Mouse (Mus musculus): Measurements from ENCODE around the gene Sv2a. TPM values are rescaled to one million over a fixed set of nuclear protein-coding genes. Genes with fewer than 3 reads are reported as not detected.
"Not testable (repeated sequence)": the region's sequence is repeated elsewhere in the genome, so short reads cannot be mapped to it uniquely, and the experiment has no call there.

The Sv2a gene
- polyA plus RNA-seq, 1 experiment from 2014 or later: 4.4 TPM

- 1% methylated on average over 10 of the region's 68 CpGs for WGBS
- peak; percentile 93 for ATAC-seq (ENCODE audit: borderline replicate concordance, extremely low read depth, low FRiP score, low TSS enrichment)
- Histone ChIP-seq H3K4me2 (peak within 1 kb of the TSS; percentile 66), H3K4me3 (peak within 1 kb of the TSS; percentile 41), H3K4me1 (peaks cover 40% of the 10 kb centered on the region), H3K9ac (peak within 1 kb of the TSS; percentile 51), H3K27ac (peak within 1 kb of the TSS; percentile 86)
- H3K36me3 ChIP-seq, H3K9me3 ChIP-seq, H3K27me3 ChIP-seq: not testable (repeated sequence)
Observed at GRCm38 (mm10) chr3:96238954-96239793, 58.2 kb downstream of the Sv2a start, which contains the start of gene Hist2h3c2. Gene Hist2h3c2, minus strand, starts transcription at chr3:96239127.

GRCm38 (mm10) chr3:96239949-96240798 is 59.2 kb downstream of the Sv2a start, which contains the start of gene Hist2h2aa2:
Gene Hist2h2aa2, minus strand, starts transcription at chr3:96240276.
- peak; percentile 87 for ATAC-seq (ENCODE audit: borderline replicate concordance, extremely low read depth, low FRiP score, low TSS enrichment)
- H3K27me3 ChIP-seq, H3K36me3 ChIP-seq, H3K9me3 ChIP-seq: not testable (repeated sequence)
- peak within 1 kb of the TSS; percentile 34 for H3K4me3 ChIP-seq
- H3K9ac ChIP-seq: peak within 1 kb of the TSS; percentile 32
- peaks cover 46% of the 10 kb centered on the region for H3K4me1 ChIP-seq
- H3K4me2 ChIP-seq: peak within 1 kb of the TSS; percentile 41
- H3K27ac ChIP-seq: peak within 1 kb of the TSS; percentile 87
- WGBS: 2% methylated on average over 26 of the region's 85 CpGs

GRCm38 (mm10) chr3:96240799-96241197 is 59.8 kb downstream of the Sv2a start:
- peak overlapping the region; percentile 32 for H3K9ac ChIP-seq
- H3K27ac ChIP-seq: peak overlapping the region; percentile 87
- peaks cover 46% of the 10 kb centered on the region for H3K4me1 ChIP-seq
- peak overlapping the region; percentile 12; the same call in 1 of the 2 replicates for H3K4me3 ChIP-seq
- no peaks in the 10 kb centered on the region for H3K27me3 ChIP-seq
- 71% methylated on average over 9 of the region's 9 CpGs for WGBS
- peak overlapping the region; percentile 41 for H3K4me2 ChIP-seq
- H3K36me3 ChIP-seq: no peaks in the 10 kb centered on the region
- no peaks in the 10 kb centered on the region for H3K9me3 ChIP-seq
- ATAC-seq (ENCODE audit: borderline replicate concordance, extremely low read depth, low FRiP score, low TSS enrichment): no peak

GRCm38 (mm10) chr3:96243921-96244572 is 63.1 kb downstream of the Sv2a start:
- ATAC-seq (ENCODE audit: borderline replicate concordance, extremely low read depth, low FRiP score, low TSS enrichment): no peak
- H3K4me1 ChIP-seq: peaks cover 36% of the 10 kb centered on the region
- H3K27me3 ChIP-seq: no peaks in the 10 kb centered on the region
- peak overlapping the region; percentile 83; the same call in 1 of the 2 replicates for H3K9ac ChIP-seq
- H3K4me3 ChIP-seq: peak overlapping the region; percentile 51
- peak overlapping the region; percentile 99 for H3K27ac ChIP-seq
- peak overlapping the region; percentile 63 for H3K4me2 ChIP-seq
- 83% methylated on average over 7 of the region's 7 CpGs for WGBS
- no peaks in the 10 kb centered on the region for H3K9me3 ChIP-seq
- H3K36me3 ChIP-seq: no peaks in the 10 kb centered on the region

Small RNAs within 50 kb of the gene (microRNA-seq; reads per million reads assigned to microRNA genes)
- not detected for gene Gm44492
- not detected for gene Gm47311

Other genes with a start within 250 kb of the Sv2a start
- gene Plekho1, start 185.2 kb upstream of the Sv2a start, polyA plus RNA-seq (2015; fragmentation: Nextera tagmentation; extraction: Ambion mirVana): 36.0 and 38.2 TPM in 2 replicates
- gene Vps45, start 122.7 kb upstream of the Sv2a start, polyA plus RNA-seq (2015; fragmentation: Nextera tagmentation; extraction: Ambion mirVana): 32.2 and 33.4 TPM in 2 replicates
- gene Otud7b, start 76.6 kb upstream of the Sv2a start, polyA plus RNA-seq (2015; fragmentation: Nextera tagmentation; extraction: Ambion mirVana): 22.0 and 22.9 TPM in 2 replicates
- 11.2 and 14.9 TPM in 2 replicates for gene Mtmr11, start 19.1 kb upstream of the Sv2a start, polyA plus RNA-seq (2015; fragmentation: Nextera tagmentation; extraction: Ambion mirVana)
- 168 and 175 TPM in 2 replicates for gene Sf3b4, start 8.8 kb upstream of the Sv2a start, polyA plus RNA-seq (2015; fragmentation: Nextera tagmentation; extraction: Ambion mirVana)
- 56.8 and 64.4 TPM in 2 replicates for gene Bola1, start 38.6 kb downstream of the Sv2a start, polyA plus RNA-seq (2015; fragmentation: Nextera tagmentation; extraction: Ambion mirVana)
- 1.1 and 1.4 TPM in 2 replicates for gene Hist2h2ab, start 38.7 kb downstream of the Sv2a start, polyA plus RNA-seq (2015; fragmentation: Nextera tagmentation; extraction: Ambion mirVana)
- 13.7 and 17.4 TPM in 2 replicates for gene Hist2h2ac, start 39.7 kb downstream of the Sv2a start, polyA plus RNA-seq (2015; fragmentation: Nextera tagmentation; extraction: Ambion mirVana)
- 7.2 and 7.4 TPM in 2 replicates for gene Hist2h2be, start 40.0 kb downstream of the Sv2a start, polyA plus RNA-seq (2015; fragmentation: Nextera tagmentation; extraction: Ambion mirVana)
- gene Hist2h3c2, start 58.0 kb downstream of the Sv2a start, polyA plus RNA-seq (2015; fragmentation: Nextera tagmentation; extraction: Ambion mirVana): 9.8 and 13.7 TPM in 2 replicates
- 58.4 and 70.0 TPM in 2 replicates for gene Hist2h2aa2, start 59.1 kb downstream of the Sv2a start, polyA plus RNA-seq (2015; fragmentation: Nextera tagmentation; extraction: Ambion mirVana)
- 20.4 and 20.5 TPM in 2 replicates for gene Hist2h2aa1, start 64.3 kb downstream of the Sv2a start, polyA plus RNA-seq (2015; fragmentation: Nextera tagmentation; extraction: Ambion mirVana)
- 0.45 and 1.9 TPM in 2 replicates for gene Hist2h3c1, start 65.5 kb downstream of the Sv2a start, polyA plus RNA-seq (2015; fragmentation: Nextera tagmentation; extraction: Ambion mirVana)
- gene Hist2h4, start 82.2 kb downstream of the Sv2a start, polyA plus RNA-seq (2015; fragmentation: Nextera tagmentation; extraction: Ambion mirVana): 15.9 and 16.1 TPM in 2 replicates
- gene Hist2h3b, start 87.5 kb downstream of the Sv2a start, polyA plus RNA-seq (2015; fragmentation: Nextera tagmentation; extraction: Ambion mirVana): 87.1 and 95.3 TPM in 2 replicates
- gene Hist2h2bb, start 88.6 kb downstream of the Sv2a start, polyA plus RNA-seq (2015; fragmentation: Nextera tagmentation; extraction: Ambion mirVana): 10.1 and 18.0 TPM in 2 replicates
- 2.4 and 3.6 TPM in 2 replicates for gene Fcgr1, start 112.8 kb downstream of the Sv2a start, polyA plus RNA-seq (2015; fragmentation: Nextera tagmentation; extraction: Ambion mirVana)

Data from lung, embryonic 15.5 days (tissue).